Mouse (Mus musculus) embryo, embryonic 10.5 days (tissue): Measurements from ENCODE around the gene Mtln.

Experiments used
- DNase-seq: peaks from one replicate; pipeline ENCODE4 v3.0.0-alpha.2; 2015; ENCODE audit warnings: low spot score

The Mtln gene

GRCm38 (mm10) chr2:127751849-127752610 is 40.3 kb downstream of the Mtln start:
- DNase-seq = no peak

- no peak for DNase-seq
These were observed 42.9 kb downstream of the Mtln start for GRCm38 (mm10) chr2:127749376-127749775.

GRCm38 (mm10) chr2:127748316-127748715 is 44.0 kb downstream of the Mtln start:
- DNase-seq = no peak

- DNase-seq = no peak
These were observed 49.7 kb downstream of the Mtln start for GRCm38 (mm10) chr2:127742637-127743036.
